Mouse (Mus musculus) hindbrain, embryonic 16.5 days (tissue): ENCODE results near the gene Pip4k2a. TPM values are rescaled to one million over a fixed set of nuclear protein-coding genes. Genes with fewer than 3 reads are reported as not detected.

ENCODE experiments used
- ATAC-seq: fragments of 200-750 bp; cut with Nextera tagmentation; 2 replicates; pipeline ENCODE4 v1.8.0; 2017; ENCODE audit warnings: moderate TSS enrichment, moderate library complexity
- H3K27ac ChIP-seq: fragments of 300-500 bp; sonication (generic); 2 replicates; pipeline ENCODE4 v1.5.1; 2014; ENCODE audit warnings: low read depth, mild to moderate bottlenecking, control low read depth, low read length, moderate library complexity
- H3K27me3 ChIP-seq: fragments of 300-500 bp; sonication (generic); replicated peaks from 2 replicates; pipeline ENCODE4 v1.6.1; 2014; ENCODE audit warnings: low read length; ENCODE audit not compliant: control insufficient read depth, insufficient read depth
- H3K36me3 ChIP-seq: fragments of 300-500 bp; sonication (generic); 2 replicates; pipeline ENCODE4 v1.6.1; 2014; ENCODE audit warnings: mild to moderate bottlenecking, low read length, moderate library complexity, mixed read lengths; ENCODE audit not compliant: control insufficient read depth, insufficient read depth
- H3K4me1 ChIP-seq: fragments of 300-500 bp; sonication (generic); 2 replicates; pipeline ENCODE4 v1.6.1; 2014; ENCODE audit warnings: low read depth, low read length; ENCODE audit not compliant: control insufficient read depth, insufficient read depth
- H3K4me2 ChIP-seq: fragments of 300-500 bp; sonication (generic); 2 replicates; pipeline ENCODE4 v1.6.1; 2014; ENCODE audit warnings: mild to moderate bottlenecking, low read length, control low read depth, moderate library complexity
- H3K4me3 ChIP-seq: fragments of 300-500 bp; sonication (generic); 2 replicates; pipeline ENCODE4 v1.5.1; 2014; ENCODE audit warnings: mild to moderate bottlenecking, low read length, control low read depth, moderate library complexity
- H3K9ac ChIP-seq: fragments of 300-500 bp; sonication (generic); 2 replicates; pipeline ENCODE4 v1.6.1; 2014; ENCODE audit warnings: low read depth, mild to moderate bottlenecking, control low read depth, low read length, moderate library complexity
- H3K9me3 ChIP-seq: fragments of 300-500 bp; sonication (generic); 2 replicates; pipeline ENCODE4 v1.6.1; 2014; ENCODE audit warnings: mild to moderate bottlenecking, low read length, moderate library complexity; ENCODE audit not compliant: control insufficient read depth
- WGBS: fragments of 180-500 bp; shearing (Covaris S2); extraction: QIAGEN DNeasy Blood & Tissue Kit; methylation state at CpG from one replicate; pipeline ENCODE4 v1.1.7; 2014; 5-methylcytosine and 5-hydroxymethylcytosine counted together
- polyA plus RNA-seq: library from polyadenylated mRNA; unstranded; fragments of >200 nt; fragmentation: Nextera tagmentation; extraction: Ambion mirVana; gene quantifications from 2 replicates; pipeline ENCODE4 v1.2.1, GENCODE M21; 2015

The Pip4k2a gene
- polyA plus RNA-seq, 1 experiment from 2014 or later: 10.2 TPM

- Histone ChIP-seq H3K4me2 (no peak overlapping the region), H3K27me3 (no peaks in the 10 kb centered on the region), H3K4me3 (no peak overlapping the region), H3K4me1 (no peaks in the 10 kb centered on the region), H3K9ac (no peak overlapping the region), H3K27ac (no peak overlapping the region), H3K9me3 (no peaks in the 10 kb centered on the region), H3K36me3 (no peaks in the 10 kb centered on the region)
- WGBS: 94% methylated on average over 5 of the region's 5 CpGs
- ATAC-seq: no peak
Measured at GRCm38 (mm10) chr2:18959558-18959957, 38.4 kb downstream of the Pip4k2a start.

GRCm38 (mm10) chr2:18959008-18959407, 38.9 kb downstream of the Pip4k2a start:
- ATAC-seq: no peak
- H3K4me3 ChIP-seq: no peak overlapping the region
- H3K4me1 ChIP-seq: no peaks in the 10 kb centered on the region
- no peaks in the 10 kb centered on the region for H3K9me3 ChIP-seq
- no peaks in the 10 kb centered on the region for H3K27me3 ChIP-seq
- H3K9ac ChIP-seq: no peak overlapping the region
- H3K4me2 ChIP-seq: no peak overlapping the region
- WGBS: 94% methylated on average over 6 of the region's 6 CpGs
- no peaks in the 10 kb centered on the region for H3K36me3 ChIP-seq
- H3K27ac ChIP-seq: no peak overlapping the region

GRCm38 (mm10) chr2:18958501-18958900, 39.4 kb downstream of the Pip4k2a start:
- Histone ChIP-seq H3K9me3 (no peaks in the 10 kb centered on the region), H3K27ac (no peak overlapping the region), H3K9ac (no peak overlapping the region), H3K4me2 (no peak overlapping the region), H3K4me1 (no peaks in the 10 kb centered on the region), H3K36me3 (no peaks in the 10 kb centered on the region), H3K27me3 (no peaks in the 10 kb centered on the region), H3K4me3 (no peak overlapping the region)
- 92% methylated on average over 5 of the region's 5 CpGs for WGBS
- no peak for ATAC-seq

- Histone ChIP-seq H3K4me2 (no peak overlapping the region), H3K36me3 (no peaks in the 10 kb centered on the region), H3K9ac (no peak overlapping the region), H3K4me3 (no peak overlapping the region), H3K4me1 (no peaks in the 10 kb centered on the region), H3K9me3 (no peaks in the 10 kb centered on the region), H3K27ac (no peak overlapping the region), H3K27me3 (no peaks in the 10 kb centered on the region)
- 79% methylated on average over 9 of the region's 9 CpGs for WGBS
- no peak for ATAC-seq
Measured at GRCm38 (mm10) chr2:18958044-18958443, 39.9 kb downstream of the Pip4k2a start.

GRCm38 (mm10) chr2:18957459-18957858, 40.5 kb downstream of the Pip4k2a start:
- Histone ChIP-seq H3K9me3 (no peaks in the 10 kb centered on the region), H3K9ac (no peak overlapping the region), H3K36me3 (no peaks in the 10 kb centered on the region), H3K27me3 (no peaks in the 10 kb centered on the region), H3K4me1 (no peaks in the 10 kb centered on the region), H3K4me3 (no peak overlapping the region), H3K27ac (no peak overlapping the region), H3K4me2 (no peak overlapping the region)
- ATAC-seq: no peak
- 95% methylated on average over 7 of the region's 7 CpGs for WGBS

- no peak overlapping the region for H3K27ac ChIP-seq
- no peak overlapping the region for H3K4me2 ChIP-seq
- H3K4me3 ChIP-seq: no peak overlapping the region
- no peaks in the 10 kb centered on the region for H3K27me3 ChIP-seq
- WGBS: 59% methylated on average over 7 of the region's 7 CpGs
- H3K36me3 ChIP-seq: no peaks in the 10 kb centered on the region
- ATAC-seq: no peak
- H3K9me3 ChIP-seq: no peaks in the 10 kb centered on the region
- H3K9ac ChIP-seq: no peak overlapping the region
- H3K4me1 ChIP-seq: no peaks in the 10 kb centered on the region
Measured at GRCm38 (mm10) chr2:18956945-18957344, 41.0 kb downstream of the Pip4k2a start.

GRCm38 (mm10) chr2:18956424-18956823, 41.5 kb downstream of the Pip4k2a start:
- Histone ChIP-seq H3K4me2 (no peak overlapping the region), H3K4me1 (no peaks in the 10 kb centered on the region), H3K9me3 (no peaks in the 10 kb centered on the region), H3K36me3 (no peaks in the 10 kb centered on the region), H3K27ac (no peak overlapping the region), H3K4me3 (no peak overlapping the region), H3K9ac (no peak overlapping the region), H3K27me3 (no peaks in the 10 kb centered on the region)
- 81% methylated on average over 3 of the region's 3 CpGs for WGBS
- no peak for ATAC-seq

GRCm38 (mm10) chr2:18955671-18956070, 42.3 kb downstream of the Pip4k2a start:
- Histone ChIP-seq H3K27ac (no peak overlapping the region), H3K4me3 (no peak overlapping the region), H3K4me1 (no peaks in the 10 kb centered on the region), H3K9me3 (no peaks in the 10 kb centered on the region), H3K9ac (no peak overlapping the region), H3K4me2 (no peak overlapping the region), H3K36me3 (no peaks in the 10 kb centered on the region), H3K27me3 (no peaks in the 10 kb centered on the region)
- 94% methylated on average over 13 of the region's 13 CpGs for WGBS
- no peak for ATAC-seq

- no peak for ATAC-seq
- Histone ChIP-seq H3K27me3 (no peaks in the 10 kb centered on the region), H3K4me1 (no peaks in the 10 kb centered on the region), H3K27ac (no peak overlapping the region), H3K36me3 (no peaks in the 10 kb centered on the region), H3K4me3 (no peak overlapping the region), H3K9ac (no peak overlapping the region), H3K4me2 (no peak overlapping the region), H3K9me3 (no peaks in the 10 kb centered on the region)
- 28% methylated on average over 4 of the region's 4 CpGs for WGBS
Measured at GRCm38 (mm10) chr2:18955022-18955421, 42.9 kb downstream of the Pip4k2a start.

GRCm38 (mm10) chr2:18954422-18954821, 43.5 kb downstream of the Pip4k2a start:
- Histone ChIP-seq H3K27me3 (no peaks in the 10 kb centered on the region), H3K27ac (no peak overlapping the region), H3K9ac (no peak overlapping the region), H3K36me3 (no peaks in the 10 kb centered on the region), H3K4me1 (no peaks in the 10 kb centered on the region), H3K4me2 (no peak overlapping the region), H3K4me3 (no peak overlapping the region), H3K9me3 (no peaks in the 10 kb centered on the region)
- 75% methylated on average over 4 of the region's 4 CpGs for WGBS
- no peak for ATAC-seq
